Mouse (Mus musculus) lung, postnatal 25 days (tissue): ENCODE measurements around the gene H2afj.
"Not testable (repeated sequence)": the region's sequence is repeated elsewhere in the genome, so short reads cannot be mapped to it uniquely, and the experiment has no call there.

Experiments
- DNase-seq: peaks from one replicate; pipeline ENCODE4 v3.0.0; 2022; ENCODE audit warnings: low spot score

The H2afj gene

GRCm38 (mm10) chr6:136808014-136808417, at the start of gene H2afj:
TSS of gene H2afj (plus strand) at chr6:136808244.
- DNase-seq: peak; percentile 98

- no peak for DNase-seq
Observed at GRCm38 (mm10) chr6:136763912-136764311, 44.1 kb upstream of the H2afj start.

DNA sequence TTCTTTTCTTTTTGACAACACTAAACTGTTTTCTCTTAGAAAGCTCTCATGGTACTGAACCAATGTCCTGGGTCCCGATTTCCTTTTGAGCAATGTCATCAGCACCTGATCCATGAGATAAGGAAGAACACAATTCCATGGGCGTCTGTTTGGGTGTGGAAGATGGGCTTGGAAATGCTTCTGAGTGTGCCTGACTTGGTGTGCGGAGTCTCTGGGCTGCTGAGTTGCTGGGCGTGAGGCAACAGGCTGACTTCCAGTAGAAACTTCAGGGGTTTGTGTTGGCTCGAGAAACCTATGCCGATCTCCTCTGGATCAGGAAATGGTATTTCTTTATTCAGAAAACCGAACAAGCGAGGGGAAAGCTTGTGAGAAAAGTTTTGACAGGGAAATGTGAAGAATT, 38.9 kb upstream of the H2afj start:
- DNase-seq: no peak

DNA sequence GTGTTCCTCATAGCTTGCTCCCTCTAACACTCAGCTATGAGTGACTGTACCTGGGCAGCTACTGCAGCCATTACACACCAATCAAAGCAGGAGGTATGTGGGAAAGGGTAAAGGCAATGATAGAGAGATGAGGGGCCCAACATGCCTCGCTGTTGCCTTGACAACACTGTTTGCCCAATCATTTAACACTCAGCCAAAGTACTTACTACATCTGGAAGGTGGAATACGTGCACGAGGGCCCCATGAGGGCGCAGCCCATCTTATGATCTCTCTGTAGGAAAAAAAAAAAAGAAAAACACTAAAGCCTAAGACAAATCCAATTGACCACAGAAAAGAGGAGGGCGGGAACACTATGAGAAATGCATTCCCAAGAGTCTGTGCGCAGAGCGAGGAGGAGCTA, 38.2 kb upstream of the H2afj start:
- DNase-seq: no peak

DNA sequence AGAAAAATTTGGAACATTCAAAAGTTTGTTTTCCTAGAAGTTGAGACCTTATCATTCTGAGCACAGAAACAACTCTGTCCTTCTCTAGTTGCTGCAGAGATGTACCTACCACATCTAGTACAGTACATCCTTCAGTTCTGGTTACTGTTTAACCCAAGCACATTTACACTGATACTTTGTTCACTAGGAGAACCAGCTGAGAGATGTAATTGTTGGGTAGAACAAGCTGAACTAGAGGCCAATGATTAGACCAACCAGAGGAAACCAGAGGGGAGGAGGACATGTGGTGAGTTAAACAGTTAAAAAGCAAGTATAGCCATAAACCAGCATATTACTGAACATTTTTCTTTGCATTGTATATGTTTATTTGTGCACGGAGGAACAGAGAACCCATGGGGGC, 31.7 kb upstream of the H2afj start:
- no peak for DNase-seq

DNA sequence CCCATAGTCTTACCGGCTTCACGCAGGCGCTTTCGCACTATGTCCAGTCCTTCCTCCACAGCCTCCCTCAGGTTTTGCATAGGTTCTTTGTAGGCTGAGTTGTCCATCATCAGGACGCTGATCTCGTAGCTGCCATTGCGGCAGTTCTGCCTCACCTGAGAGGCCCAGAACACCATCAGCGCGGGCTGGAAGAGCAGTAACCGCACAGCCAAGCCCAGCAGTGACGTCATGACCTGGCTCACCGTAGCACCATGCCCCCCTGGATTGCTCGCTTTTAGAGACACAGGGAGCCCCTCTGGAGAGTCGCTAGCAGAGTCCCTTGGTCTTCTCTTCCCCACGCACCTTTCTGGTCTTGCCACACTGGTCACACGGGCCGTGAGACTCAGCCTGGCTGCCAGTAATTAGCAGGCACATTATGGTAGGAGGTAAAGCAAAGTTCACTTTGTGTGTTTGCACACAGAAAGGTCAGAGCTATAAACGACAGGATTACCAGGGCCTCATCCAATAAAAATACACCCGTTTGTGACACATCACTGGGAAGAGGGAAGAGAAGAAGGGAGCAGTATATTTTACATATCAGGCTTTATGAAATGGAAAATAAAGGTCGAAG, 26.6 kb upstream of the H2afj start, which contains the start of gene Gucy2c:
TSS of gene Gucy2c (minus strand) at position 389 of the 610 bp plus-strand sequence.
- no peak for DNase-seq

DNA sequence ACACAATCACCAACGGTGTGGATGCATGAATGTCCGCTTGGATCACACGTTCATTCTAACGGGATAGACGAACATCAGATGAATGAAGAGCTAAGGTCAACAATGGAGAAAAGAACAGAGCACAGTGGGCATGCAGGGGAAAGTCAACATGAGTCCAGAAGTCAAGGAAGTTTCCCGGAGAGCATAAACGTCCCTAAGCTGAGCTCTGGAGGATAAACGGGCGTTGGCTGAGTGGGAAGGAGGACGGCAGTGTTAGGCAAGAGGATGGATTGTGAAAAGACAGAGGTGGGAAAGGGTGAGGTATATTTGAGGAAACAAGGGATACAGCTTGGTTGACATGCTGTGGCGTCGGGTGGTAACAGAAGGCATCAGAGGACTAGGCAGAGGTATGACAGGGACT, 25.9 kb upstream of the H2afj start:
- no peak for DNase-seq

DNA sequence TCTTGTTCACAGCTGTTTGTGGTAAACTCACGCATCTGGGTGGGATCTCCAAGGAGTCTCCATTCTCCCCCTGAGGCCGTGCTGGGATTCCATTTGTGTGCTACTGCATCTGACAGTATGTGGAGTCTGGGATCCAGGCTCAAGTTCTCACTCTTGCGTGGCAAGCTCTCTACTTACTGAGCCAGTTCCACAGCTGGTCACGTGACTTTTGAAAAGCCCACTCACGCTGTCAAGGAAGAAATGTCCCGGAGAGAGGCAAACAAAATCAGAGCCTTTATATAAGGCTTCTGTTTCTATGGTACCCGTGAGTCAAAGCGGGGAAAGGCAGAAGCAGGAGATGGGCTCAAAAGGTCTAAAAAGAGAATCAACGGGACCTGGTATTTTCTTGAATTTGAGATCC, 25.3 kb upstream of the H2afj start:
- DNase-seq: no peak

DNA sequence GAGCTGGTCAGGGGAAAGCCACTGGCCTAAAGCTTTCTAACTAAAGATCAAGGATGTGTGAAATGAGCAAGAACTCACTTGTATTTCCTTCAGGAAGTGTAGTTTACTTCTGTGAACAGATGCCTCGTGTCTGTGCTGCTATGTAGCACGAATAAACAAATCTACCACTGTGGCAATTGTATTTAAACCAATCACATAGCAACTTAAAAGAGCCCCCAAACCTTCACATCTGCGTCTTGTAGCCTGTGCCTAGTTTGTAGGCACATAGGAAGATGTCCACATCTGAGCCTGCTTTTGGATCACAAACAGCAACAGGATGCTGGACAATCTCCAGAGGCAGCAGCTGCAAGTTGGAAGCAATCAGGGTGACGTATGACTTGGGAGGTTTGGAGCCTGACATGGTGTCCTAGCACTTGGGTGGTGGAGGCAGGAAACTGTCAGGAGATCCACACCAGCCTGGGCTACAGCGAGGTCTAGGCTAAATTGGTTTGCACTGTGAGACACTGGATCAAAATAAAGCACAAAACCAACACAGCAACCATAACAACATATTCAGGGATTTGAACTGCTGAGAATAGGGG, 18.6 kb upstream of the H2afj start:
- DNase-seq: peak; percentile 77

- no peak for DNase-seq
Observed at GRCm38 (mm10) chr6:136792884-136793758, 14.9 kb upstream of the H2afj start.

- DNase-seq: no peak
Observed at GRCm38 (mm10) chr6:136793831-136794525, 14.1 kb upstream of the H2afj start.

- DNase-seq: no peak
Observed at GRCm38 (mm10) chr6:136795110-136795509, 12.9 kb upstream of the H2afj start.

DNA sequence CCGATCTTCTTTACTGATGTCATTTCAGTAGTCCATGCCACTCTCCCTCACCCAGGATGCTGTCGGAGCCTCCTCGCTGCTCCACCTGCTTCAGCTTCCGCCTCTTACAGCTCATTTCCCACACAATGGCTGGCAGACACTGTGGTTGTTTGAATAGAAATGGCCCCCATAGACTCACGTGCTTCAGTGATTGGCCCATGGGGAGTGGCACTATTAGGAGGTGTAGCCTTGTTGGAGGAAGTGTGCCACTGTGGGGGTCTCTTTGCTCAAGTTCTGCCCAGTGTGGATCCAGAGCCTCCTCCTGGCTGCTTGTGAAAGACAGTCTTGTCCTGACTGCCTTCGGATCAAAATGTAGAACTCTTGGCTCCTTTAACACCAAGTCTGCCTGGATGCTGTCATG, 12.2 kb upstream of the H2afj start:
- DNase-seq: no peak

GRCm38 (mm10) chr6:136797874-136798693, 10.0 kb upstream of the H2afj start:
- DNase-seq: not testable (repeated sequence)

- DNase-seq: no peak
Observed at GRCm38 (mm10) chr6:136800710-136801109, 7.3 kb upstream of the H2afj start.

- DNase-seq: no peak
Observed at GRCm38 (mm10) chr6:136801274-136801673, 6.8 kb upstream of the H2afj start.

GRCm38 (mm10) chr6:136803093-136803738, 4.8 kb upstream of the H2afj start:
- DNase-seq: no peak

DNA sequence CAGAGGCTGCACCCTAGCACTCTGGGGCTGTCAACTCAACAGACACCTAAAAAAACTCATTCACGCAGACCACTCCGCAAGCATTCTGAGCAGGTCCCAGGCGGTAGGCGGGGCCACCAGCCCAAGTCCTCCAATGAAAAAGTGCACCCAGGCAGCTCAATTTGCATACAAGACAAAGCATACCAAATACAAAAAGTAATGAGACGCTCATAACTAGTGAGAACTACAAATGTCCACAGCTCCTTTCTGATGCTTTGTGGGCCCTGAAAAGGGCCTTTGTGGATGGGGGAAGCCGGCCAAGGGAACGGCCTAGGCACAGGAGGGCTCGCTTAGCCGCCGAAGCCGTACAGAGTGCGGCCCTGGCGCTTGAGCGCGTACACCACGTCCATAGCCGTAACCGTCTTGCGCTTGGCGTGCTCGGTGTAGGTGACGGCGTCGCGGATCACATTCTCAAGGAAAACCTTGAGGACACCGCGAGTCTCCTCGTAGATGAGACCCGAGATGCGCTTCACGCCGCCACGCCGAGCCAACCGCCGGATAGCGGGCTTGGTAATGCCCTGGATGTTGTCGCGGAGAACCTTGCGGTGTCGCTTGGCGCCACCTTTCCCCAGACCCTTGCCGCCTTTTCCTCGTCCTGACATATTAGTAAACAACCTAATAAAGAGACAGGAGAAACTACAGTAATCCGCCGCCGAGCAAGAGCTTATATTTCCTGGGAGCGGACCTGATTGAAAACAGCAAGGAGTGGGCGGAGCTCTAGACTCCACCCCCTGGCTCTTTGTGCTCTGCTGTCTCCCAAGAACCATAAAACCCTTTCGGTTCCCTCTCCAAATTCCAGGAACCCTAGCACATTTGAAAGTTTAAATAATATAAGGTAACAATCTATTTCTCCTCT, 4.1 kb upstream of the H2afj start, which contains the start of gene Hist4h4:
TSS of gene Hist4h4 (minus strand) at position 677 of the 895 bp plus-strand sequence.
- DNase-seq: peak; percentile 97

DNA sequence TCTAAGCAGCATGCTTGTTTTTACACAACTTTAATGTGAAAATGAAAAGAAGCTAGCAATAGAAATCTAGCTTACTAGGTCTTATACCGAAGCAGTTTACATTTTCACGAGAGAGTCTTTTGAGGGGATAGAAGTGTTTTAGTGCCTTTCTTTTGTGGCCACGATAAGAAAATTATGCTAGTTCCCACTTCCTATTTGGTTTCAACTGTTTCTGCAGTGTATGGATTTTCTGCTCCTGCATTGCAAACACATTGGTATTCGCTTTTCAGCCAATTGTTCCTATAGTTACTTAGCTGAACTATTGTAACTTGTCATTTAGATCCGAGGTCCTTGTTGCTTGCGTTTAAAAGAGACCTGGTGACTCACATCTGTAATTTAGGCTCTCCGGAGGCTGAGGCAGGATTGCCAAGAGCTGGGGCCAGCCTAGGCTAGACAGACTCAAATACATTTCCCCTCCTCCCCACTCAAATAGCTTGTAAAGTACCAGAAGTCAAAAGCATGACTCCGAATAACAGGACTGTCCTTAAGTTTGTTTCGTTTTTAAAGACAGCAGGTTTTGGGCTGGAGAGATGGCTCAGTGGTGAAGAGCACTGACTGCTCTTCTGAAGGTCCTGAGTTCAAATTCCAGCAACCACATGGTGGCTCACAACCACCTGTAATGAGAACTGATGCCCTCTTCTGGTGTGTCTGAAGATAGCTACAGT, 3.2 kb upstream of the H2afj start:
- no peak for DNase-seq
